Mouse (Mus musculus) right cerebral cortex, postnatal 25 days (tissue): ENCODE results near the gene Gm5891.
"Not testable (repeated sequence)": the region's sequence is repeated elsewhere in the genome, so short reads cannot be mapped to it uniquely, and the experiment has no call there.

ENCODE experiments used
- DNase-seq: peaks from one replicate; pipeline ENCODE4 v3.0.0; 2022

Gm5891 gene

GRCm38 (mm10) chr7:21921191-21921590 lies at the start of gene Gm5891:
Gene Gm5891, minus strand, starts transcription at chr7:21921291.
- not testable (repeated sequence) for DNase-seq
